Mouse (Mus musculus): ENCODE measurements around the gene Hoga1.

The Hoga1 gene

DNA sequence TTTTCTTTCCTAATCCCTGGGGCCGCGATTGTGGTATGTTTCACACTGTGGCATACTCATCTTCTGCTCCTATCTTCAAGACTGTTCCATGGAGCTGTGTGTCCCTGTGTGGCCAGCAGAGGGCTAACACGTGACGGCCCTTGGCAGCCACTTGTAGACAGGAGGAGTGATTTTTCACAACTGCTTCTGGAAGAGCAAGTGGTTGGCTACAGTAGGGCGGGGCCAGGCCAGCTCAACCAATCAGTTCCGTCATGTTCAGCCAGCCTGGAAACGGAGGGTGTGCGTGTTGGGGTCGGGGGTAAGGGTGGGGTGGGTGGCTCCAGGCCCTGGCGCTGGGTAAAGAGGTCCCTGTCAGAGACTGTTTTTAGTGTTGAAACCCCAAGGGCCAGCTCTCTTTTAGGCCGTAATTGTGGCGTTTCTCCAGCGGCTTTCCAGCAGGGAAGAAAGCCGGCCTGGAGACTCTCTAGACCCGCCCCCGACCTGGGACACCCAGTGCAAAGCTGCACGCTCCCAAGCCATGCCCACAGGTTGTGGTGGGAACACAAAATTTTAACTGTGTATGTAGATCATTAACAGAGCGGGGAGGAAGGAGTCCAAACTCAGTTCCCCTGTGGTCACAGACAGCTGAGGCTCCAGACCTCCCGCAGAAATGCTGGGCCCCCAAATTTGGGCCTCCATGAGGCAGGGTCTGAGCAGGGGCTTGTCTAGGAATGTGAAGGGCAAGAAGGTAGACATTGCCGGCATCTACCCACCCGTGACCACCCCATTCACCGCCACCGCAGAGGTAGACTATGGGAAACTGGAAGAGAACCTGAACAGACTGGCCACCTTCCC lies at the start of gene Hoga1:
Gene Hoga1, plus strand, starts transcription at position 342 of the 834 bp plus-strand sequence.
- DNase-seq (ENCODE audit: low spot score): peak; percentile 65

DNA sequence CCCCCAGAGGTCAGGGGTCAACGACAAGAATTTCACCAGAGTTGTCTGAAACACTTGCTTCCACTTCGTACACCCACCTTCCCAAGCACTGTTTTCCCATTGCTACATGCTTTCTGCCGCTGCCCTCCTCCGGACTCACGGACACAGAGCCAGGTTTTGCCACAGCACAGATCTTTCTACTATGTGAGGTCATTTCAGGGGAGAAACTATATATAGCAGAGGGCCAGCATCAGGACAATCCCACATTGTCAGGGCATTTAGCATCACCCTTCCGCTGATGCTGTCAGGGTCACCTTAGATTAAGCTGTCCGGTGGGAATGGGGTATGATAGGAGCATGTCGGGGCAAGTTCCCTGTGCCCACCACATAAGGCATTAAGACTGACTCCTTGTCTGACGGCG lies 48.3 kb upstream of the Hoga1 start:
- no peak for DNase-seq (ENCODE audit: low spot score)

DNA sequence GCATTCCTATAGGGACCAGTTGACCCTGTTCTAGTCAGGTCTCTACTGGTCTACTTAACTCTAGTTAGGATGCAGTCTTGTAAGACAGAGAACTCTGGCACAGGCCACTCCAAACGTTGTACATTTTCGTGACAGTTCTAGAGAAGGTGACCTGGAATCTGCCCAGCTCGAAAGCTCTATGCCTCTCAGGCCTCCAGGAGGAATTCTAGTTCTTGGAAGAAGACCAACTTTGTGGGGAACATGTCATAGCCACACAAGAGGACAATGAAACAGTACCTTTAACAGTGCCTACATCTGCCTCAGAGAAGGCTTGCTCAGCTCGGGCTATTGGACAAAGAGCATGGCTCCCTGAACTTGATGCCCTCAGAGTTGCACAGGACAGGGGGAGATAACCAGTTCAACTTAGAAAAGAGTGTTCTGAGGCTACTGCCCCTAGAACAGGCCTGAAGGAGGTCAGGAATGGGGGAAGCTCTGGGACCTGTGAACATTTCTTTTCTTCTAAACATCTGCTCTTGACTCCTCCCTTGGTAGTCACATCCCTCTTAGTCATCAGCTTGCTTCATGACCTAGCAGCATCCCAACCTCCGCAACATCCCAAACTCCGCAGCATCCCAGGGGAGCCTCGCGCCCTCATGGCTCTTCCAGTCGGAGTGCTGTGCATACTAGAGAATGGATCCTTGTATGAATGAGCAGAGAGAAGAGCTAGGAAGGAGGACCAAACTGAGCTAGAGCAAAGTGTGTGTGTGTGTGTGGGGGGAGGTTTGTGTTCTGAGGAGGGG lies 46.5 kb upstream of the Hoga1 start:
- DNase-seq (ENCODE audit: low spot score): no peak

DNA sequence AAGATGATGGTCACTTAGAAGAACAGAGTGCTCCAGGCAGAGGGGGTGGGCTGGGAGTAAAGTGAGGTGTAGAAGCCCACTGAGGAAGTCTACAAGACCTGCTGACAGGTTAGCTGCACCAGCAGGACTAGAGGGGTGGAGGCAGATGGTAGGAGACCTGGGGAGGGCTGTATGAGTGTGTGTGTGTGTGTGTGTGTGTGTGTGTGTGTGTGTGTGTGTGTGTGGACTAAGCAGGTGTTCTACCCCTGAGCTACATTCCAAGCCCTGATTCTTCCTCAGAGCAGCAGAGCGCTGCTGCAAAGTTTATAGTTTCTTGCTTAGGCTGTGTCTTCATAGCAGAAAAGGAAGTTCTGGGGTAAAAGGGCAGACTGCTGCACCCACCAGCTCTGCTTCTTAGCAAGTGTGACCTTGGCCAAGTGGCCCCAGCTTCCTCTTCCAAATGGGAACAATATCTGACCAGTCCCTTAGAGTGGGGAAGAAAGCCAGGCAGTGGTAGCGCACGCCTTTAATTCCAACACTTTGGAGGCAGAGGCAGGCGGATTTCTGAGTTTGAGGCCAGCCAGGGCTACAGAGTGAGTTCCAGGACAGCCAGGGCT lies 45.6 kb upstream of the Hoga1 start:
- DNase-seq (ENCODE audit: low spot score): no peak

DNA sequence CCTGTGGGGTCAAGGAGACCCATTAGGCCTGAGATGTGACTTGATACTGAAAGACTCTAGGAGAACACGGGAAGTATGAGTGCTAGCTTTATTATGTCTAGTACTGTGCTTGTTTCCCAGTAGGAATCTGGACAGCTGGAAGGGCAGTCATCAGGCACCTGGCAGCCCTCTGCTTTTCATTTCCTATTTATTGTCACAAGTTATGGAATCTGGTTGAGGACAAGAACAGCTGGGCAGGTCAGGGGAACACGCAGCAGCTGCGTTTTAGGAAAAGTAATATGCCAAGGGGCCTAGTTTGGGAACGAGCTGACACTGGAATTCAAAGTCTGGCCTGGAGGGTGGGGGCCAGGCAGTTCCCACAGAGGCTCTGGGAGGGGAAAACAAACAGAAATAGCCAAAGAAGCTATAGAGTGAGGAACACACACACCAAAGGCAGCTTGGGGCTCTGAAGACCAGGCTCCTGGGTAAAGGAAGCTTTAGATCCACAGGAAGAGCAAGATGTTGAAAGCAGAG lies 44.9 kb upstream of the Hoga1 start:
- no peak for DNase-seq (ENCODE audit: low spot score)

DNA sequence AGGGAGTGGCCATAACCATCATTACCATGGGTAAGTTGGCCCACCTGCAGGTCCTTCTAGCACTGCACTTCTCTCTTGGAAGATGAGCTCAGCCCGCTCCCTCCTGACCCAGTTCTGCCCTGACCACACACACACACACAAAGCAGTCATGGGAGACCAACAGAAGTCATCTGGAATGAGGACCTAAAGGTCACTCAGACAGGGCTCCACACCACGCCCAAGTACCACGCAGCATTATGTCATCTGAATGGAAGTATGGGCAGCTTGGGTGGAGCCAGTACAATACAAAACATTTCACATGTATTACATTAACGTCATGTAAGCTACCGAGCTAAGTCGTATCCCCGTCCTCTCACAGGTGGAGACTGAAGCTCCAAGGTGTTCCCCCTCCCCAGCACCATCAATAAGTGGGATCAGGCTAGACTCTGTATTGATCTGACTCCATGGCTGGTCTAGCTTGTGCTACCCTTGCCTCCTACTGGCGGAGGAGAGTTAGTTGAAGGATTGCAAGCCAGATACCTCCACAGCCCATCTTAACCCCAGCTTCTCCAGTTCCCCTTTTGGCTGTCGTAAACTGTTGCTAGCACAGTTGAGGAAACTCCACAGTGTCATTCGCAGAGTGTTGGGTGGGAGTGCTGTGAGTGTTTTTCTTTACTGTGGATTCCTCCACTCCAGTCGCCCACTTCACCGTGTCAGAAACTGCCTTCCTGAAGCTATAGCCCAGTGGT lies 44.0 kb upstream of the Hoga1 start:
- no peak for DNase-seq (ENCODE audit: low spot score)

DNA sequence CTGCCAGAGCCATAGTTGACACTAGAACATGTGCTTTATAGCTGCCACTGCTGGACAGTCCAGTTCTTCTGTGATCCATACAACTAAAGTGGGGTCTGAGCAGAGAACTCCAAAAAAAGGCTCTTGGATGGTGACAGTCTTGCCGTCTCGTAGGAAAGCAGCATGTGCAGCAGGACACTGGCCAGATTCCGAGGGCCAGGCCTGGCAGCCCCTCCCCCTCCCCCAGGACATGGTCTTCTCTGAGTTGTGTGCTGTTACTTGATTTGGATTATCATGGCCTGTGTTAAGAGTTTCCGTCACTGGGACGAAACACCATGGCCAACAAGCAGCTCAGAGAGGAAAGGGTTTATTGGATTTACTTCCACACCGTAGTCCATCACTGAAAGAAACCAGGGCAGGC lies 41.2 kb upstream of the Hoga1 start:
- DNase-seq (ENCODE audit: low spot score): no peak

DNA sequence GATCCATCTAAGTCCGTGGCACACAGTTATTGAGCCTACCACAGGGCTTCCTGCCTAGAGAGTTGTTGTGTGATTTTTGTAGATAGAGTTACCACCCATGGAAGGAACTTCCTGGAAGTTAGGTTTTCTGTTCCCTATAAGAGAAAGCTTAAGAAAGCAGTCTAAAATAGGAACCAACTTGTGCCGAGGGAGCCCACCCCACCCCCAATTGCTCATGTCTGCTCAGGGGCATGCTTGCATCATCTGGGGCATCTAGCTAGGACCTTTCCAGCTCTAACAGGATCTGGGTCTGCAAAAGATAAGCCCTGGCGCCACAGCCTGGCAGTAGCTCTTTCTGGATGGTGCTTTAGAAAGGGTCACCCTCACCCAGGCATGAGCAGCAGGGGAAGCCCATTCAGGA lies 39.8 kb upstream of the Hoga1 start:
- DNase-seq (ENCODE audit: low spot score): no peak

DNA sequence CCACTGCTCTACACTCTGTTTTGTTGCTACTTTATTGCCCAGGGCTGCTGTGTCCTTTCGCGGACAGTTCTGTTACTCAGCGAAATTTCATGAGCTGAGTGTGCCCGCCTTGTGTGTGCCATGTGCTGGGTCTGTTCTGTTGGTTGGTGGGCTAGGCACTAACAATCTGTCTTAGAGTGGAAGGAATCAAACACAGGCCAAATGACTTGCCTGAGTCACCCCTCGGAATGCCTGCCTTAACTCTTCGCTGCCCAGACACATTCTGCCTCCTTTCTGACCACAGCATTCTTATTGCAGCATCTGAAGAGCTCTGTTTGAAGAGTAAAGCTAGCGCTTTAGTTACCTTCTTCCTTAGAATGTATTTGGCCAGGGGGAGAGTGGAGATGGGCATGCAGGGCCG lies 38.8 kb upstream of the Hoga1 start:
- no peak for DNase-seq (ENCODE audit: low spot score)

DNA sequence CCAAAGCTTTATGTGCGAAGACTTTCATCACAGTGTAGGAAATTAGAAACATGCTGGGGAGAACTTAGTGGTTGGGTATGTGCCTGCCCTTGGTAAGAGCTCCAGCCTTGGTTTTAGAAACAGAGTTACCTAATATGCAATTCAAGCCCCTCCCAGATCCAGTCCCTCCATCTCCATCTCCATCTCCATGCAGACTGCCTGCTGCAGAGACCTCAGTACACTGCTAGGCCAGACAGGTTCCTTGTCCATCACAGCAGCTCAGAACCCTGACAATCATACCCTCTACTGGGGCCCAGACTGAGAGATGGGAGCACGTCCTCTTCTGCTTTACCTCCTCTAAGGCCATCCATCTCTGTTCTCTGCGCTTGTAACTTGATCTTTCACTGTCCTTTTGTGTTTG lies 36.8 kb upstream of the Hoga1 start:
- DNase-seq (ENCODE audit: low spot score): no peak

DNA sequence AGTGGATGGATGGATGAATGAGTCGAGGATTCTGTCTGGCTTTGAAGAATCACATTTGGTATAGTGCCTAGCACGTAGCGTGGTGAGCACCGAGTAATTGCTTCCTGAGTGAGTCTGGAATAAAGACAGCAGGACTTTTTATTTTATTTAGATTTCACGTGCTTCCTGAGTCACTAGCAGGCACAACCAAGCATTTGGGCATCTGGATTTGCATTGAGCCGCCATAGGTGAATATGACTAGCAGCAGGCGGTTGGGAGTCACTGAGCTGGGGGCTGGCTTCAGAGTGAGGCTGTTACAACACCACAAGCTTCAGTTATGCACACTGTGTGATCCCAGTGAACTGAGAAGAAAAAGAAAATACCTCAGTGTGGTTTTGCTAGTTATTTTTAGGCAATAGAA lies 36.3 kb upstream of the Hoga1 start:
- DNase-seq (ENCODE audit: low spot score): no peak

DNA sequence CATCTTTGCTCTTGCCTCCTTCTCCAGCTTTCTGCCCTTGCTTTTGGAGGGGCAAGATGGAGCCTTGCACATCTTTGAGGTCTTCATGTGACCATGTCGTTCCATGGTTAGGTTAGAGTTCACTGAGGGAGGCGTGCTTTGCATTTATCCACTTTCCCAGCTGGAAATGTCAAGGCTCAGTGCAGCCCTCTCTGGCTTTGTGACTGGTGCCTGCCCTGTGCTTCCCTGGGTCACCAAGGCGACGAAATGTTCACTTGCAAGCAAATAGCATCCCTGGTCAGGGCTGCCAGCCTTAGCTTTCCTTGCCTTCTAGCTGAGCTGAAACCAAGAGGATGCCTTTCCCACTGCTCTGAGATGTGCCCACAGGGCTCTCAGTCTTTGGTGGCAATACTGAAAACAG lies 35.0 kb upstream of the Hoga1 start:
- no peak for DNase-seq (ENCODE audit: low spot score)

DNA sequence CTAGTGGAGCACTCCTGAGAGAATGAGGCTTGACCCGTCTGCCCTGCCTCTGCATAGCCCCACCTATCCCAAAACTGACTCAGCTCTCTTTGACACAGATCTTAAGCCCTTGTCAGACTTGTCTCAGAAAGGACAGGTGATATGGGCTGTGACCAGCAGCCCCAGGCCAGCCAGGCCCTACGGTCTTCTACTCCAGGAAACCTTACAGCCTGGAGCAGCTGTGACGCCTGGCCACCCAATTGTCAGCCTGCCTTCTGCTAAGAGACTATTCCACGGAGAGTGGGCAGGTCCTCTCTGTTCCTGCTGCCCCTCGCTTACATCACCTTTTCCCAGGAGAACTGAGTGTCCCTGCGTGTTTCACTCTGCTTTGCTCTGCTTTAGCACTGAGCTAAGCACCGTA lies 34.3 kb upstream of the Hoga1 start:
- DNase-seq (ENCODE audit: low spot score): no peak

DNA sequence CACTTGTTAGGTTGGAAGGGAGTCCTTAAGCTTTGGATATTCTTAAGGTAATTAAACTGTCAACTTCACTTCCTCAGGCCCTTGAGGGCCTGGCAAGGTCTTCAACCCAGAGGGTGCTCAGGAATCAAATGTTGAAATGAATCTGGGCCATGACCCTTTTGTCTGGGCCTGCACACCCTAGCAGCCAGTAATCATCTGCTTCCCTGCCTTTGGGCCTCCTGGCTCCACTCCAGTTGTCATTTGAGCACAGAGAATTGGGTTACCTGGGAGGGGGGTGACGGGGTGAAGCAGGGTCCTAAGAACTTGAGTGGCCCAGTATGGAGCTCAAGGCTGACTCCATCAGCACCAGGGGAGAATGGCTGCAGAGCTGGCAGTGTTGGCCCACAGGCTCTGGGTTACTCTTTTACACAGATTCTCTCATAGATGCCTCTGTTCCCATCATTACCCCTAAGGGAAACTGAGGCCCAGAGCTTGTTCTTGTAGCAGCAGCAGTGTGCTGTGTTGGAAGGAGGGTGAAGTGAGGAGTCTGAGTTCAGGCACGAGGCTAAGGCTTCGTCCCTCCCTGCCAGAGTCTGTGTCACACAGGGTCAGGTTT lies 31.1 kb upstream of the Hoga1 start:
- no peak for DNase-seq (ENCODE audit: low spot score)

DNA sequence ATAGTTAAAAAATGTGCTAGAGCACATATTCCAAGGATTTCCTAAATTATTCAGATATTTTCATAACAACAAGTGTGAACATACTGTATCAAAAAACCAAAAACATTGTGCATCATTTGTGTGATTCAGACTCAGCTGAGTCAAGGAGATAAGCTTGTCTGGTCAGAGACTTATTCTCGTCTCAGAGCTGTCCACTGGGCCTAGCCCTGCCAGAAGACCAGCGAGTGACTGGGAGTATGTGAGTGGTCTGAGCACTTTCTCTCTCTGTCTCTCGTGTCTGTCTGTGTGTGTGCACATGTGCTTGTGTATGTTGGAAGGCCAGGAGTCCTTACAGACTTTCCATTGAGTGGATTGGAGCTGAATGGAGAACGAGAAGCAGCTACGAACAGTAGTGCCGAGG lies 30.4 kb upstream of the Hoga1 start:
- no peak for DNase-seq (ENCODE audit: low spot score)

DNA sequence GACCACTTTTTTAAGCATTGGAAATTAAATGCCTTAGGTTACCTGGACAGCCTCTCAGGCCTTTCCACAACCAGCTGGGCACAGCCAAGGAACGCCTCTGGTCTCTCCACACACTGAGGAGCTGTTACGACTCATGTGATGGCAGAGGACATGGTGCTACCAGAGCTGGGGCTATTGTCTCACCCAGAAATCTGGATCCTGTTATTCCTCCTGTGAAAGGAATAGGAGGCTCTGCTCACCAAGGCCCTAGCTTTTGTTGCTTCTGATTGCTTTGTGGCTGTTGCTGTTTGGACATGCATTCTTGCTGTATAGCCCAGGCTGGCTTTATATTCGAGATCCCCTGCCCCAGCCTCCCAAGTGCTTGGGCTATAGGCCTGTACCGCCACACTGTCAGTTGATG lies 29.2 kb upstream of the Hoga1 start:
- DNase-seq (ENCODE audit: low spot score): no peak

DNA sequence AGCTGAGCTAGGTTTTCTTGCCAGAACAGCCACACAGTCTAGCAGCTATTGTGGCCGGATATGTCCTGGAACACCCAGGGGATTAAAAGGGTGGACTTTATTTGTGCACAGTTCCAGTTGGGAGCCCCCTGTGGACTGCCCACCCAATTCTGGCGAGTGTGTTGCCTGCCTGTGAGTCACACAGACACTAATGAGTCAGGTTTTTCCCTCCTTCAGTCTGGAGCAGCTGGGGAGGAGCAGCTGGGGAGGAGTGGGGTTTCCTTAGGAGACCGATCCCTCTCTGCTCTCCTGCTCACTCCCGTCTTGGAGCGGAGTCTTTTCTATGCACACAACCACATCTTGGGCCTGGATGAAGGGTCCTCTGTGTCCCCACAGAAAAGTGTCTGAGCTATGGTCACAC lies 28.6 kb upstream of the Hoga1 start:
- no peak for DNase-seq (ENCODE audit: low spot score)

DNA sequence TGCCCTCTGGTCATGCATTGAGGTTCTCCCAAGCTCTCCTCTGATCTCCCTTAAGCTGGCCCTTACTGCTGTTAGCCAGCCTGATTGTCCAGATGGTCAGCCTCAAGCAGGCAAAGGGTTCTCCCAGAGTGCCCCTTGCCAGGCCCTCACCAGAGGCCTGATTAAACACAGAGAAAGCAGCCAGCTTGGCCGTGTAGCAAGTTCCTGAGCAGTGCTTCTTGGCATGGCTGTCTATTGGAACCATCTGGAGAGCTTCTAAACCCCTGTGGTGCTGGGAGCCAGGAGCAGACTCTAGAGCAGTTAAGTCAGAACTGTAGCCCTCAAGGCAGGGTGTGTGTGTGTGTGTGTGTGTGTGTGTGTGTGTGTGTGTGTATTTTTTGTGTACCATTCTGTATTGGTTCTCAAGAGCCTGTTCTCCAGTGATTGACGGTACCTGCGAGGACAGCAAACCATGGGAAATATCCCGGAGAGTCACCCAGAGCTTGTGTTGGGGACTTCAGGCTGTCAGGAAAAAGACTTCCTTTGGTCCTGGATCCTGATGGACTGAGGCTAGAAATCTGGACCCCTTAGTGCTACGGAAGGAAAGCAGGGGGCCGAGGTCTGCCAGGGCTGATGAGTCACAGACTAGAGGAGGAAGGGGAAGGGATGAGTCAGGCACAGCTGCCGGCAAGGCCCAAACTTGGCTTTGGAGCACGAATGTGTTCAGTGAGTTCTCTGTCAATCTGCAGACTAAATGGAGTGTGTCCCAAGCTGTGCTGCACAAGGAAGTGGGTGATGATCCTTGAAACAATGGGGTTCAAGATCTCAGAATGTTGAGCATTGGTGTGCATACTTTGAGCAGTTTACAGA lies 27.8 kb upstream of the Hoga1 start:
- DNase-seq (ENCODE audit: low spot score): no peak

DNA sequence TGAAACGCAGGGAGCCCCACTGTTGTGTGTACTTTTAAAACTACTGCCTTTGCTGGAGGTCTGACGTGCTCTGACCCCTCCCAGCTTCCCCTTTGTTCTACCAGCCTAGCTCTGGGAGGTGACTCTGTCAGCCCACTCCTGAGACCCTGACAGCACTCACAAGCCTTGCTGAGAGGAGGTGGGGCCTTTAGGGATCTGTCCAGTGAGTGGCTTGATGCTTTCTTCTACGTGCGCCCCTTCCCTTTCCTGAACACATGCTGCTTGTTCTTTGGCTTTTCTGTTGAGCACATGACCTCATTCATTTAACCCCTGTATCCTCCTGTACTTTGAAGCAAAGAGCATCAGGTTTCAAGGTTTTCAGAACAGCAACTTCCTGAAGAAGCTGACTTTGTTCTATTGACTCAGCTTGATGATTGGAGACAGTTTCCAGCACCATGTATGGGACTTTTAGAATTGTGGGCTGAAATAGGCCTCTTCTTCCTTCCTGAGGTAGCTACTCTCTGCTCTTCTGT lies 26.3 kb upstream of the Hoga1 start:
- no peak for DNase-seq (ENCODE audit: low spot score)

DNA sequence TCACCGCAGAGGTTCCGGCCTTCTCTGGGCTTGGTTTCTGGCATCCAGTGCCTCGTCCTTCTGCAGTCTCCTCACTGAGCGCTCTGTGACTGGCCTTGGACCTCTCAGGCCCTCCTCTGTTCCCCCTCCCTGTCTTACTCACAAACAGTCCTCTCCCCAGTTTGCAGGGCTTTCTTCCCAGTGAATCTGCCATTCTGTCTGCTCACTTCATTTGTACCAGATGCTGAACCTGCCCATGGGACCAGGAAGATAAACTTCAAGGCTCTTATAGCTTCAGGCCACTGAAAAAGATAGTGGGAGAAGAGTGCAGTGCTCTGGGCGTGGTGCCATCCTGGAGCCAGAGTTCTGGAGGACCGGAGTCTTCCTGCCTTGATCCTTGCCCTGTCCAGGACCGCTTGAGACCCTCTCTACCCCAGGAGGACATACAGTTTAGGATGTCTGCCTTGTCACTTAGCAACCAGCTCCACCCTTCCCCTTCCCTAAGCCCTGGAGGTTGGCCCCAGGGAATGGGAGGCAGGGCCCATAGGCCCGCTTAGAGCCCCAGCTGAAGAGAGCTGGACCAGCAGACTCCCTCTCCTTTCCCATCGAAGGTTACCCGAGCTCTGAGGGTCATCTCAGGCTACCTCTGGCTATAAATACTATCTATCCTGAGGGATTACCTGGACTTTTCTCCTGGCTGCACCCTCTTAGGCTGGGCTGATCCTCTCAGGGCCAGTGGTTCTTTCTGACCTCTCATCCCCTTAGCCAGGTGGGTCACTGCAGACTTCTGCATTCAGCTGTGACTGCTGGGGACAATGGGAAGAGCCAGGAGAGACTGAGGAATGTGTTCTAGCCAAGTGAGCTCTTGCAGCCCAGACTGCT lies 23.5 kb upstream of the Hoga1 start:
- DNase-seq (ENCODE audit: low spot score): peak; percentile 60

Measured in testis, postnatal 14 days (tissue).